Mouse (Mus musculus) heart, postnatal 25 days (tissue): ENCODE measurements around the gene Gm1123. TPM values are rescaled to one million over a fixed set of nuclear protein-coding genes. Genes with fewer than 3 reads are reported as not detected.

ENCODE experiments used
- DNase-seq: peaks from one replicate; pipeline ENCODE4 v3.0.0; 2022; ENCODE audit warnings: low spot score
- intact Hi-C: fragments of 180-260 bp; cut with DNase I; formaldehyde crosslinking; loops from one replicate; pipeline ENCODE4 v1.15.1; 2025
- total RNA-seq, 2 experiments: library from RNA; stranded (reverse); gene quantifications; 2 replicates each; pipeline ENCODE4 v1.2.3; 2021

Gm1123 gene
- total RNA-seq, 2 experiments from 2014 or later: not detected

- intact Hi-C loops: no loop called here
Measured at GRCm38 (mm10) chr9:99009898-99010199, 25.7 kb downstream of the Gm1123 start.

GRCm38 (mm10) chr9:99009069-99009897, 26.2 kb downstream of the Gm1123 start:
- intact Hi-C loops: no loop called here
- DNase-seq: no peak

More at GRCm38 (mm10) chr9:99009898-99010199, 25.7 kb downstream of the Gm1123 start:
- DNase-seq: no peak

- no peak for DNase-seq
- intact Hi-C loops: no loop called here
Measured at GRCm38 (mm10) chr9:99001326-99001725, 34.2 kb downstream of the Gm1123 start.

- DNase-seq: no peak
- intact Hi-C loops: no loop called here
Measured at GRCm38 (mm10) chr9:98999881-99000339, 35.6 kb downstream of the Gm1123 start.

- no peak for DNase-seq
- intact Hi-C loops: no loop called here
Measured at GRCm38 (mm10) chr9:98994103-98994502, 41.4 kb downstream of the Gm1123 start.

GRCm38 (mm10) chr9:98987131-98987530, 48.4 kb downstream of the Gm1123 start:
- intact Hi-C loops: loop anchor here (5.0 to 10.0 kb wide), 4 partner anchors 60 to 388 kb away; partner anchors contain the start of gene Cep70
- no peak for DNase-seq

- DNase-seq: no peak
- intact Hi-C loops: loop anchor here (5.0 to 10.0 kb wide), 4 partner anchors 61 to 388 kb away; partner anchors contain the start of gene Cep70
Measured at GRCm38 (mm10) chr9:98986476-98987096, 48.9 kb downstream of the Gm1123 start.

GRCm38 (mm10) chr9:98985800-98986475, 49.6 kb downstream of the Gm1123 start, which contains the start of gene Faim:
Gene Faim, plus strand, starts transcription at chr9:98986373.
- intact Hi-C loops: loop anchor here (5.0 to 10.0 kb wide), 4 partner anchors 61 to 389 kb away; partner anchors contain the start of gene Cep70
- peak; percentile 99 for DNase-seq

- peak; percentile 53 for DNase-seq
- intact Hi-C loops: loop anchor here (10.0 kb wide), 1 partner anchor 395 kb away; no protein-coding TSS in a partner anchor
Measured at GRCm38 (mm10) chr9:98979431-98980416, 55.8 kb downstream of the Gm1123 start.

GRCm38 (mm10) chr9:98976520-98976919, 59.0 kb downstream of the Gm1123 start:
- intact Hi-C loops: no loop called here
- DNase-seq: no peak

- intact Hi-C loops: no loop called here
- no peak for DNase-seq
Measured at GRCm38 (mm10) chr9:98976081-98976480, 59.4 kb downstream of the Gm1123 start.

GRCm38 (mm10) chr9:98974898-98975297, 60.6 kb downstream of the Gm1123 start:
- no peak for DNase-seq
- intact Hi-C loops: loop anchor here (2.0 kb wide), 1 partner anchor 16 kb away; no protein-coding TSS in a partner anchor

- no peak for DNase-seq
- intact Hi-C loops: no loop called here
Measured at GRCm38 (mm10) chr9:98973561-98973960, 62.0 kb downstream of the Gm1123 start.

GRCm38 (mm10) chr9:98973101-98973521, 62.4 kb downstream of the Gm1123 start:
- intact Hi-C loops: no loop called here
- DNase-seq: no peak

GRCm38 (mm10) chr9:98965084-98965483, 70.4 kb downstream of the Gm1123 start:
- DNase-seq: no peak
- intact Hi-C loops: no loop called here

GRCm38 (mm10) chr9:98963661-98964060, 71.9 kb downstream of the Gm1123 start:
- no peak for DNase-seq
- intact Hi-C loops: no loop called here

GRCm38 (mm10) chr9:98962478-98963142, 72.9 kb downstream of the Gm1123 start:
- intact Hi-C loops: no loop called here
- DNase-seq: no peak

- no peak for DNase-seq
- intact Hi-C loops: no loop called here
Measured at GRCm38 (mm10) chr9:98961591-98962477, 73.7 kb downstream of the Gm1123 start.
